Mouse (Mus musculus) liver, embryonic 14.5 days (tissue): ENCODE results near the gene Snrnp25. TPM values are rescaled to one million over a fixed set of nuclear protein-coding genes. Genes with fewer than 3 reads are reported as not detected.

Source experiments
- ATAC-seq: fragments of 200-750 bp; cut with Nextera tagmentation; 2 replicates; pipeline ENCODE4 v1.8.0; 2017; ENCODE audit warnings: moderate number of reproducible peaks, mild to moderate bottlenecking, moderate library complexity; ENCODE audit not compliant: insufficient read depth
- DNase-seq, 3 experiments: peaks; one replicate each; pipeline ENCODE4 v3.0.0-alpha.2; 2012 to 2013; ENCODE audit warnings: low read depth in 3 of 3, low spot score in 3 of 3
- H3K27ac ChIP-seq: fragments of 300-500 bp; sonication (generic); 2 replicates; pipeline ENCODE4 v1.5.1; 2014; ENCODE audit warnings: moderate library complexity, mild to moderate bottlenecking, control low read depth, inconsistent platforms
- H3K27me3 ChIP-seq: fragments of 300-500 bp; sonication (generic); 2 replicates; pipeline ENCODE4 v1.6.1; 2014; ENCODE audit warnings: mild to moderate bottlenecking, low read length, moderate library complexity; ENCODE audit not compliant: control insufficient read depth, insufficient read depth
- H3K36me3 ChIP-seq: fragments of 300-500 bp; sonication (generic); replicated peaks from 2 replicates; pipeline ENCODE4 v1.6.1; 2014; ENCODE audit warnings: low read depth; ENCODE audit not compliant: control insufficient read depth, insufficient read depth
- H3K4me1 ChIP-seq, 2 experiments: fragments of 200-500 bp in 1 of 2; fragments of 300-500 bp in 1 of 2; sonication (generic) in 1 of 2; replicated peaks; 2 replicates each; pipeline ENCODE4 v1.6.1; 2012 to 2014; ENCODE audit warnings: antibody characterized with exemption in 1 of 2, inconsistent platforms in 1 of 2, low read length in 1 of 2; ENCODE audit not compliant: control insufficient read depth in 2 of 2, insufficient read depth in 2 of 2
- H3K4me2 ChIP-seq: fragments of 300-500 bp; sonication (generic); 2 replicates; pipeline ENCODE4 v1.6.1; 2014; ENCODE audit warnings: low read depth, mild to moderate bottlenecking, control low read depth, moderate library complexity
- H3K4me3 ChIP-seq, 2 experiments: fragments of 200-500 bp in 1 of 2; fragments of 300-500 bp in 1 of 2; sonication (generic) in 1 of 2; 2 replicates each; pipeline ENCODE4 v1.5.1; 2012 to 2014; ENCODE audit warnings: low read depth in 2 of 2, low read length in 2 of 2, mild to moderate bottlenecking in 2 of 2, control low read depth in 1 of 2, inconsistent platforms in 1 of 2, moderate library complexity in 1 of 2; ENCODE audit not compliant: insufficient read depth in 1 of 2
- H3K9ac ChIP-seq: fragments of 300-500 bp; sonication (generic); replicated peaks from 2 replicates; pipeline ENCODE4 v1.6.1; 2014; ENCODE audit warnings: mild to moderate bottlenecking, control low read depth, moderate library complexity
- H3K9me3 ChIP-seq: fragments of 300-500 bp; sonication (generic); 2 replicates; pipeline ENCODE4 v1.6.1; 2016; ENCODE audit warnings: low read length, mixed read lengths; ENCODE audit not compliant: control insufficient read depth
- CTCF ChIP-seq: IDR thresholded peaks from 2 replicates; pipeline ENCODE4 v1.5.1; 2016; ENCODE audit warnings: antibody characterized with exemption, low read depth, control low read depth
- EP300 ChIP-seq: IDR thresholded peaks from 2 replicates; pipeline ENCODE4 v1.6.1; 2016; ENCODE audit warnings: antibody characterized with exemption, low read depth
- WGBS: fragments of 180-500 bp; shearing (Covaris S2); extraction: QIAGEN DNeasy Blood & Tissue Kit; methylation state at CpG from one replicate; pipeline ENCODE4 v1.1.7; 2014; ENCODE audit not compliant: insufficient replicate concordance; 5-methylcytosine and 5-hydroxymethylcytosine counted together
- polyA plus RNA-seq, 2 experiments: library from polyadenylated mRNA; depleted of rRNA in 1 of 2; stranded (reverse) in 1 of 2; unstranded in 1 of 2; fragments of >200 nt; fragmentation: Nextera tagmentation in 1 of 2; extraction: Ambion mirVana in 1 of 2; gene quantifications; 2 replicates each; pipeline versions ENCODE4 v1.2.1 to v1.2.3; 2012 to 2014

The Snrnp25 gene
- polyA plus RNA-seq, 2 experiments: 67.9 to 93.1 TPM

DNA sequence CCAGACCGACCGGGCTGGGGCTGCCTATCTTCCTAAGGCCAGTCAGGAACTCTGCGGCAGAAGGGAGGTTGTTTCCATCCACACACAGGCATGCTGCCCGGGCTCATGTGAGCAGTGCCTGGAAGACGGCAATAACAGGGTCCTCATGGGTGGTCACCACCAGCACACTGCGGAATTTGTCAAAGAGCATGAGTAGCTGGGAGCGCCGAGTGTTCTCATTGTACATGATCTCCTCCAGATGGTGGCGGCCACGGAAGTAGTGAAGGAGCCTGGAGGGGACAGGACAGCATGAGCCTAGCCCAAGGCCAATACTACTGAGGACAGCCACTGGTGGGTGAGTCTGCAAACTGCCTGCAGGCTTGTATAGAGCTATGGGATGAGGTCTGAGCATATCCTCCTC lies 27.6 kb downstream of the Snrnp25 start:
- ATAC-seq (no peak), DNase-seq (no peak)
- no peaks in the 10 kb centered on the region for H3K27me3 ChIP-seq
- no peak overlapping the region for H3K27ac ChIP-seq
- TF ChIP-seq CTCF: no peak
- no peak overlapping the region for H3K4me2 ChIP-seq
- no peak overlapping the region for H3K4me3 ChIP-seq
- 91% methylated on average over 10 of the region's 10 CpGs for WGBS
- H3K4me1 ChIP-seq: peaks cover 0 to 8% of the 10 kb centered on the region in 2 experiments; a peak in 2 of 4 replicates
- H3K9me3 ChIP-seq: no peaks in the 10 kb centered on the region
- peaks cover 70% of the 10 kb centered on the region for H3K36me3 ChIP-seq
- no peak overlapping the region for H3K9ac ChIP-seq

DNA sequence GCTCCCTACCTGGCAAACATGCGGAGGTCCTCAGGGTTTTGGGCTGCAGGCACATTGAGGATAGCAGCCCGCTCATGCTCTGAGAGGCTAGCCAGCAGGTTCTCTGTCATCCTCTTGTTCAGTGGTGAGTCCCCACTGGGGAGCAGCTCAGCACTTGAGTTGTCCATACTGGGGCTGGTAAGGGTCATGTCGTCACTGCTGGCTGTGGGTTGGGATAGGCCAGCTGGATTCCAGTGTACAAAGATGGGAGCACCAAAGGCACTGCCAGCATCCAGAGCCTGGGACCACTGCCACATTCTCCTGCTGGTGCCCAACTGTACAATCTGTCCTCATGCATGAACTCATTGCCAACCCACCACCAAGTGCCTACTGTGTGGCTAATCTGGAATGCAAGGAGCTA lies 28.7 kb downstream of the Snrnp25 start:
- no peaks in the 10 kb centered on the region for H3K9me3 ChIP-seq
- WGBS: 94% methylated on average over 3 of the region's 3 CpGs
- TF ChIP-seq CTCF (no peak), EP300 (no peak)
- H3K27me3 ChIP-seq: no peaks in the 10 kb centered on the region
- peaks cover 78% of the 10 kb centered on the region for H3K36me3 ChIP-seq
- DNase-seq (no peak), ATAC-seq (no peak)
- H3K4me3 ChIP-seq: no peak overlapping the region
- no peak overlapping the region for H3K4me2 ChIP-seq
- H3K27ac ChIP-seq: no peak overlapping the region
- H3K9ac ChIP-seq: no peak overlapping the region
- H3K4me1 ChIP-seq: peaks cover 0 to 17% of the 10 kb centered on the region in 2 experiments; a peak in 3 of 4 replicates

DNA sequence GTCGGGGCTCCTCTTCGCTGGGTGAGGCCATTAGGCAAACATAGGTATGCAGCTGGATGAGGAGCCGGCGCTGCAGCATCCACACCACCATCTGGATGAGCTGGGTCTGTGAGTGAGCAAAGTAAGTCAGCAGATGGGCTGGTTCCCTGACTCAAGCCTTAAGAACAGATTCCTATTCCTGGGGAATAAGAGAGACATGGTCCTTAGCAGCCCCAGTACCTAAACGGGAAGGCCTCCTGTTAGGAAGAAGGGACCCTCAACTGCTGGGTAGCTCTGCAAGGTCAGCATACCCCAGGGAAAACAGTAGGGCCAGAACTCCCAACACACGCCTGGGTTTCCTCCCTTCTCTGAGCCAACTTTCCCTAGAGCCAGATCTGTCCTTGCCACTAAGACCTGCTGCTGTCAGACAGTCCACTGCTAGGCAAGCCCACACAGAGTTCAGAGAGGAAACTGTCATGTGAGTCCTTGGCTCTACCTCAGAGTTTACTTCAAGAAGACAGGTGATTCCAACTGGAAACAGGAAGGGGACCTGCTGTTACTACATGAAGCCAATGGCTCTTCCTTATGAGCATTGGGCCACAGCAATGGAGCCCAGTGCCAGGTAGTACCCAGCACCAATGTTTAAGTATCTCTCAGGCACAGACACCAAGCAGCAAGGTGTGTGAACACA lies 29.7 kb downstream of the Snrnp25 start:
- ATAC-seq: no peak
- no peak overlapping the region for H3K4me3 ChIP-seq
- WGBS: 93% methylated on average over 6 of the region's 6 CpGs
- H3K4me2 ChIP-seq: no peak overlapping the region
- H3K4me1 ChIP-seq: peaks cover 0 to 17% of the 10 kb centered on the region in 2 experiments; a peak in 3 of 4 replicates
- TF ChIP-seq EP300 (no peak), CTCF (no peak)
- peaks cover 86% of the 10 kb centered on the region for H3K36me3 ChIP-seq
- no peaks in the 10 kb centered on the region for H3K9me3 ChIP-seq
- no peak for DNase-seq
- H3K27me3 ChIP-seq: no peaks in the 10 kb centered on the region
- H3K9ac ChIP-seq: no peak overlapping the region
- H3K27ac ChIP-seq: peak overlapping the region; percentile 25

DNA sequence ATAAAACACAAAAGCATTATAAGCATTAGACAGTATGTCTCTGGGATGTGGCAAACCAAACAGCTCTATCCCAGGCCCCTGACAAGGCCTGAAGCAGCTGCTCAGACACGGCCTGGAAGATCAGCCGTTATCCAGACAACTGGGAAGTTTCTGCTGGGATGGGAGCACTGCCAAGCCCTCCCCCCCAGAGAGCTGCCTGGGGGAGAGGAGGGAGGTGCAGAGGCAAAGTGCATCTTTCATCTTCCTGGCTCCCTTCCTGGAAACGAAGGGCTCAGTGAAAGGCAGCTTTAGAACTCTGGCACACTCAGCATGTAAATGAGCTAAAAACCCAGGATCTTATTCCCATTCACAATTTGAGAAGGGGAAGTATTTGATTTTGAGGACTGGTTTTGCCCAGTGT lies 30.4 kb downstream of the Snrnp25 start:
- Histone ChIP-seq H3K4me1 (peaks cover 0 to 18% of the 10 kb centered on the region in 2 experiments; a peak in 3 of 4 replicates), H3K36me3 (peaks cover 85% of the 10 kb centered on the region), H3K4me3 (no peak overlapping the region), H3K4me2 (no peak overlapping the region), H3K9ac (no peak overlapping the region), H3K27ac (no peak overlapping the region; the same call in 1 of the 2 replicates), H3K27me3 (no peaks in the 10 kb centered on the region), H3K9me3 (no peaks in the 10 kb centered on the region)
- ATAC-seq: no peak
- TF ChIP-seq EP300 (no peak), CTCF (no peak)
- WGBS: 80% methylated on average over 3 of the region's 3 CpGs
- DNase-seq: no peak

DNA sequence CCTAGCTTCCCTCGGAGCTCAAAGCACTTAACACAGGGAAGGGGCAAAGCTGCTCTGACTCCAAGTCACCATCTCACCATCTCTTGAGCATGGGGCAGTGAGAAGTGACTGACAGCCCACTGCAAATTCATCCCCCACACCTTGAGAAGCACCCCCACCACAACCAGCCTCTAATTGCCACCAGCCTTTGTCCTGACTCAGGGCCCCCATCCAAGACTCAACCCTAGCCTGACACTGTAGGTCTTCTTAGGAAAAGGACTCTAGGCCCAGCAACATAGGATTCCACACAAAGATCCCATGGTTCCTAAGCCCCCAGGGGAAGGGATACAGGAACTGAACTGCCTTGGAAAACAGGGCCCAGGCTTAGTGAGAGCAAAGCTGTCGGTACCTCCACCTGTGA lies 30.9 kb downstream of the Snrnp25 start:
- TF ChIP-seq EP300: no peak
- no peak for TF ChIP-seq CTCF
- H3K27me3 ChIP-seq: no peaks in the 10 kb centered on the region
- H3K9me3 ChIP-seq: no peaks in the 10 kb centered on the region
- H3K4me3 ChIP-seq: no peak overlapping the region
- peaks cover 85% of the 10 kb centered on the region for H3K36me3 ChIP-seq
- no peak overlapping the region for H3K9ac ChIP-seq
- H3K27ac ChIP-seq: no peak overlapping the region
- peaks cover 3 to 23% of the 10 kb centered on the region in 2 experiments for H3K4me1 ChIP-seq
- H3K4me2 ChIP-seq: no peak overlapping the region
- ATAC-seq: no peak
- WGBS: 85% methylated on average over 2 of the region's 2 CpGs
- DNase-seq: no peak
